Mouse (Mus musculus) embryo, embryonic 9.5 days (tissue): ENCODE results near the gene Dnajc21.
"Not testable (repeated sequence)": the region's sequence is repeated elsewhere in the genome, so short reads cannot be mapped to it uniquely, and the experiment has no call there.

Source experiments
- DNase-seq: peaks from one replicate; pipeline ENCODE4 v3.0.0-alpha.2; 2017; ENCODE audit errors: extremely low spot score

Dnajc21 gene

GRCm38 (mm10) chr15:10470151-10470831 is at the start of gene Dnajc21:
Dnajc21 (minus strand) TSS chr15:10470516.
- peak; percentile 83 for DNase-seq

- no peak for DNase-seq
These were observed 44.9 kb upstream of the Dnajc21 start for GRCm38 (mm10) chr15:10515166-10515565.

GRCm38 (mm10) chr15:10506099-10506498 is 35.8 kb upstream of the Dnajc21 start:
- peak; percentile 2 for DNase-seq

- DNase-seq, result peak; percentile 67
These were observed 30.8 kb upstream of the Dnajc21 start for GRCm38 (mm10) chr15:10500838-10501719.

- DNase-seq, result no peak
These were observed 29.7 kb upstream of the Dnajc21 start for GRCm38 (mm10) chr15:10500035-10500434.

GRCm38 (mm10) chr15:10499593-10499992 is 29.3 kb upstream of the Dnajc21 start:
- DNase-seq, result no peak

- DNase-seq, result not testable (repeated sequence)
These were observed 26.4 kb upstream of the Dnajc21 start for GRCm38 (mm10) chr15:10496696-10497095.

GRCm38 (mm10) chr15:10495944-10496343 is 25.6 kb upstream of the Dnajc21 start:
- no peak for DNase-seq

- no peak for DNase-seq
These were observed 19.8 kb upstream of the Dnajc21 start for GRCm38 (mm10) chr15:10490101-10490500.

- no peak for DNase-seq
These were observed 16.9 kb upstream of the Dnajc21 start for GRCm38 (mm10) chr15:10487246-10487645.

- no peak for DNase-seq
These were observed 16.1 kb upstream of the Dnajc21 start for GRCm38 (mm10) chr15:10486365-10486839.

- DNase-seq, result peak; percentile 93
These were observed 15.4 kb upstream of the Dnajc21 start, which contains the start of the genes Brix1 and Rad1 for GRCm38 (mm10) chr15:10485484-10486364. Brix1 (minus strand) TSS chr15:10485947. Rad1 (plus strand) TSS chr15:10486018.

GRCm38 (mm10) chr15:10470941-10471340 is 625 bp upstream of the Dnajc21 start:
- DNase-seq, result no peak

- no peak for DNase-seq
These were observed 620 bp downstream of the Dnajc21 start for GRCm38 (mm10) chr15:10469641-10470150.

- DNase-seq, result no peak
These were observed 1.6 kb downstream of the Dnajc21 start for GRCm38 (mm10) chr15:10468761-10469160.

- DNase-seq, result no peak
These were observed 5.6 kb downstream of the Dnajc21 start for GRCm38 (mm10) chr15:10464678-10465077.

GRCm38 (mm10) chr15:10463555-10463954 is 6.8 kb downstream of the Dnajc21 start:
- no peak for DNase-seq

- DNase-seq, result no peak
These were observed 9.3 kb downstream of the Dnajc21 start for GRCm38 (mm10) chr15:10460986-10461385.

GRCm38 (mm10) chr15:10447102-10447501 is 23.2 kb downstream of the Dnajc21 start:
- no peak for DNase-seq

- no peak for DNase-seq
These were observed 28.0 kb downstream of the Dnajc21 start for GRCm38 (mm10) chr15:10442275-10442674.

GRCm38 (mm10) chr15:10441493-10441892 is 28.8 kb downstream of the Dnajc21 start:
- no peak for DNase-seq
